ENCODE assay signal across 21 mouse cellular contexts in genomic region chr13:93558603-93559002, GRCm38 (mm10).
"Had no signal": no experiment of that assay in that cellular context is flagged by ENCODE, and none has a peak within 500 bp of the region (broad histone marks: within the 10 kb centered on the region; RNA-seq: fewer than 3 reads in every experiment).

No protein-coding gene starts in this region.

- H3K27me3 ChIP-seq: lung, embryonic 15.5 days; megakaryocyte, embryonic 14.5 days; midbrain, embryonic 13.5 days; midbrain, embryonic 15.5 days; neural tube, embryonic 13.5 days; neural tube, embryonic 15.5 days; stomach, embryonic 15.5 days had no signal

- ATAC-seq: liver, postnatal 0 days; lung, postnatal 0 days; midbrain, embryonic 13.5 days; midbrain, embryonic 15.5 days had no signal

- DNase-seq: liver, postnatal 0 days; lung, adult 2 months; lung, postnatal 14 days; lung, postnatal 36 days; retina, postnatal 1 day; right cerebral cortex, adult 18-20 months; right cerebral cortex, postnatal 14 days; thymus, adult 2 months; thymus, postnatal 25 days; thymus, postnatal 4 days had no signal

- H3K4me3 ChIP-seq: lung, embryonic 15.5 days; megakaryocyte, embryonic 14.5 days; midbrain, embryonic 13.5 days; midbrain, embryonic 15.5 days; neural tube, embryonic 13.5 days; neural tube, embryonic 15.5 days; stomach, embryonic 15.5 days had no signal

- H3K9me3 ChIP-seq: lung, embryonic 15.5 days; midbrain, embryonic 13.5 days; midbrain, embryonic 15.5 days; neural tube, embryonic 13.5 days; neural tube, embryonic 15.5 days; stomach, embryonic 15.5 days had no signal

- H3K27ac ChIP-seq: lung, embryonic 15.5 days; macrophage; midbrain, embryonic 13.5 days; midbrain, embryonic 15.5 days; neural tube, embryonic 13.5 days; neural tube, embryonic 15.5 days; stomach, embryonic 15.5 days; stomach, postnatal 0 days had no signal

- H3K4me1 ChIP-seq: lung, embryonic 15.5 days; megakaryocyte, embryonic 14.5 days; midbrain, embryonic 13.5 days; midbrain, embryonic 15.5 days; neural tube, embryonic 13.5 days; neural tube, embryonic 15.5 days; stomach, embryonic 15.5 days had no signal

- H3K4me2 ChIP-seq: lung, embryonic 15.5 days; midbrain, embryonic 11.5 days; midbrain, embryonic 13.5 days; midbrain, embryonic 15.5 days; neural tube, embryonic 13.5 days; neural tube, embryonic 15.5 days; stomach, embryonic 15.5 days had no signal

- H3K36me3 ChIP-seq: lung, embryonic 15.5 days; midbrain, embryonic 13.5 days; midbrain, embryonic 15.5 days; neural tube, embryonic 13.5 days; neural tube, embryonic 15.5 days; stomach, embryonic 15.5 days had no signal

- H3K9ac ChIP-seq: liver, postnatal 0 days; lung, embryonic 15.5 days; midbrain, embryonic 13.5 days; midbrain, embryonic 15.5 days; neural tube, embryonic 13.5 days; neural tube, embryonic 15.5 days; stomach, embryonic 15.5 days had no signal
